In the genomic region with DNA sequence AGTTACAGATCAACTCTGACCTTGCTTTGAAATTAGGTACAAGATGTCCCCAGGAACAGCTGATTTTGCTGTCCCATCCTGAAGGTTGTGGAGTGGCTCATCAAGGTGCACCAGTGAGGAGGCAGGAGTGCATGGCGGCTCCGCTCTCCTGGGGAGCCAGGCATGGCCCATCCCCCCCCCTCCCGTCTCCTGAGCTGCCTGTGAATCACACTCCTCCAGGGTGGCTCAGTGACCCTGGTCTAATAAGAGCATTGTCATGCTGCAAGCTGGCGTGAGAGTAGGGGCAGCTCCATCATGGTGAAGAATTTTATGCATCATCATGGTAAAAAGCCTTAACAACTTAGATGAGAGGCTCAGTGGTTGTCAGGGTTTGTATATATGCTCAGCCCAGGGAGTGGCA, we compare ENCODE assay signal across 17 mouse cellular contexts. TPM values are rescaled to one million over a fixed set of nuclear protein-coding genes. Genes with fewer than 3 reads are reported as not detected.
"Had no signal": no experiment of that assay in that cellular context is flagged by ENCODE, and none has a peak within 500 bp of the region (broad histone marks: within the 10 kb centered on the region; RNA-seq: fewer than 3 reads in every experiment).

No protein-coding gene starts in this region.

- DNase-seq: kidney, adult 8-10 months; kidney, postnatal 10 days; layer of hippocampus, postnatal 36 days; liver, embryonic 13.5 days; lung, adult 2 months; lung, postnatal 14 days; right cerebral cortex, postnatal 25 days; spleen, adult 18-20 months; thymus, postnatal 25 days had no signal

- H3K4me1 ChIP-seq: liver, embryonic 13.5 days; stomach, embryonic 15.5 days had no signal

- H3K27ac ChIP-seq: left cerebral cortex, adult 2 months; liver, embryonic 13.5 days; macrophage; midbrain, embryonic 13.5 days; stomach, embryonic 15.5 days had no signal

- ATAC-seq: intestine, postnatal 0 days; midbrain, embryonic 13.5 days; midbrain, embryonic 16.5 days had no signal

- H3K36me3 ChIP-seq: liver, embryonic 13.5 days; midbrain, embryonic 13.5 days; stomach, embryonic 15.5 days had no signal

- H3K4me2 ChIP-seq: liver, embryonic 13.5 days; midbrain, embryonic 13.5 days; stomach, embryonic 15.5 days had no signal

- H3K4me3 ChIP-seq: left cerebral cortex, adult 2 months; liver, embryonic 13.5 days; midbrain, embryonic 13.5 days; stomach, embryonic 15.5 days had no signal

- H3K9me3 ChIP-seq: liver, embryonic 13.5 days; midbrain, embryonic 13.5 days; stomach, embryonic 15.5 days had no signal

- H3K27me3 ChIP-seq: liver, embryonic 13.5 days; midbrain, embryonic 13.5 days; stomach, embryonic 15.5 days had no signal

- H3K9ac ChIP-seq: liver, embryonic 13.5 days; midbrain, embryonic 13.5 days; stomach, embryonic 15.5 days had no signal

RNA-seq across cellular contexts. Expression of a gene that starts 11.2 kb away (rescaled TPM):
- total RNA-seq: megakaryocyte, adult 5-6 weeks had no signal
- polyA plus RNA-seq: liver, adult 2 months; macrophage had no signal
